Mouse (Mus musculus) ES-Bruce4 (cell line): ENCODE measurements around the gene Srgap1.

Source experiments
- CTCF ChIP-seq: IDR thresholded peaks from one replicate; pipeline ENCODE4 v1.8.1; 2011; ENCODE audit warnings: low read depth, low read length
- POLR2A ChIP-seq: IDR thresholded peaks from one replicate; pipeline ENCODE4 v1.8.1; 2011; ENCODE audit warnings: low read length; ENCODE audit not compliant: insufficient read depth

DNA sequence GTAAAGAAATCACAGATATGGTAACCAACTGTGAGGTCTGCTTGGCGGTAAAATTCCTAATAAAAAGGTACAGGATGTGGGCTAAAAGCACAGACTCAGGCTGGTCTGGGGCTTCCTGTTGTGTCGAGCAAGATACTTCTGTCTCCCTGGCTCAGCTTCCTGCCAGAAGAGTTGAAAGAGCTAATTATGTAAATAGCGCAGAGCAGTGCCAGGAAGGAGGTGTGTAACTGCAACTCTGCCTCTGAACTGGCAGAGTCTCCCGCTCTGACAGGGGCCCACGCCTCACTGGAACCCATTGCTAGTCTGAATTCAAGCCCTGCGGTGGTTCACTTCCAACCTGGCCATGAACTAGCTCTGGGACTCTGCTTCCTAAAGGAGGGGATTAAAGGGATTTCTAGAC is 160.3 kb downstream of the Srgap1 start:
- TF ChIP-seq CTCF (no peak), POLR2A (no peak)
